Mouse (Mus musculus) megakaryocyte, adult 5-6 weeks (primary cell): ENCODE measurements around the gene Fscn3. TPM values are rescaled to one million over a fixed set of nuclear protein-coding genes. Genes with fewer than 3 reads are reported as not detected.
A peak's percentile ranks its signal among the peaks of the same experiment; 100 is the strongest.

ENCODE experiments used
- ATAC-seq: 2 replicates; pipeline ENCODE4 v1.8.0; 2016; ENCODE audit warnings: mild to moderate bottlenecking, inconsistent platforms; ENCODE audit not compliant: poor library complexity, severe bottlenecking
- total RNA-seq, 2 experiments: library from RNA; stranded (forward) in 1 of 2; stranded (reverse) in 1 of 2; fragments of 153-499, 151-499 nt in 1 of 2; fragments of 221-1000, 200-1000 nt in 1 of 2; gene quantifications; 2 replicates each; pipeline versions ENCODE4 v1.2.3 to v1.2.4; 2015 to 2017

Gene Fscn3
- total RNA-seq, 2 experiments from 2014 or later: not detected

GRCm38 (mm10) chr6:28423767-28424695 lies 3.6 kb upstream of the Fscn3 start:
- peak; percentile 14; the same call in 1 of the 2 replicates for ATAC-seq

GRCm38 (mm10) chr6:28425019-28425418 lies 2.6 kb upstream of the Fscn3 start:
- no peak for ATAC-seq

GRCm38 (mm10) chr6:28428290-28428689 lies 701 bp downstream of the Fscn3 start, which contains the start of gene Gcc1:
Gcc1 (minus strand) TSS chr6:28428390.
- ATAC-seq: no peak

GRCm38 (mm10) chr6:28429870-28430269 lies 2.3 kb downstream of the Fscn3 start:
- ATAC-seq: no peak

GRCm38 (mm10) chr6:28430795-28431537 lies 3.4 kb downstream of the Fscn3 start:
- ATAC-seq: peak; percentile 73

GRCm38 (mm10) chr6:28431538-28431855 lies 3.9 kb downstream of the Fscn3 start:
- no peak for ATAC-seq

- no peak for ATAC-seq
Observed at GRCm38 (mm10) chr6:28447937-28448336, 20.3 kb downstream of the Fscn3 start.

- no peak for ATAC-seq
Observed at GRCm38 (mm10) chr6:28449253-28449652, 21.7 kb downstream of the Fscn3 start, which contains the start of gene Pax4. Pax4 (minus strand) TSS chr6:28449353.

GRCm38 (mm10) chr6:28450481-28450880 lies 22.9 kb downstream of the Fscn3 start:
- no peak for ATAC-seq

GRCm38 (mm10) chr6:28450977-28451376 lies 23.4 kb downstream of the Fscn3 start:
- no peak for ATAC-seq

GRCm38 (mm10) chr6:28459221-28459668 lies 31.7 kb downstream of the Fscn3 start:
- ATAC-seq: peak; percentile 31; the same call in 1 of the 2 replicates

GRCm38 (mm10) chr6:28460534-28460933 lies 32.9 kb downstream of the Fscn3 start:
- peak; percentile 88 for ATAC-seq

GRCm38 (mm10) chr6:28464630-28465029 lies 37.0 kb downstream of the Fscn3 start:
- no peak for ATAC-seq

GRCm38 (mm10) chr6:28470017-28470602 lies 42.5 kb downstream of the Fscn3 start:
- ATAC-seq: no peak

- ATAC-seq: no peak
Observed at GRCm38 (mm10) chr6:28470621-28471020, 43.0 kb downstream of the Fscn3 start.

- ATAC-seq: no peak
Observed at GRCm38 (mm10) chr6:28471284-28472035, 43.9 kb downstream of the Fscn3 start.

- ATAC-seq: no peak
Observed at GRCm38 (mm10) chr6:28474211-28474610, 46.6 kb downstream of the Fscn3 start.

- ATAC-seq: no peak
Observed at GRCm38 (mm10) chr6:28474839-28475238, 47.2 kb downstream of the Fscn3 start, which contains the start of gene Snd1. Snd1 (plus strand) TSS chr6:28475139.

- peak; percentile 90 for ATAC-seq
Observed at GRCm38 (mm10) chr6:28479865-28480751, 52.5 kb downstream of the Fscn3 start.
